Mouse (Mus musculus) gonadal fat pad, adult 2 months (tissue): Measurements from ENCODE around the gene Tmco5b. TPM values are rescaled to one million over a fixed set of nuclear protein-coding genes. Genes with fewer than 3 reads are reported as not detected.

ENCODE experiments used
- DNase-seq: peaks from one replicate; pipeline ENCODE4 v3.0.0-alpha.2; 2012; ENCODE audit warnings: low read depth
- polyA plus RNA-seq: library from polyadenylated mRNA; depleted of rRNA; stranded (reverse); fragments of >200 nt; gene quantifications from 2 replicates; pipeline ENCODE4 v1.2.3, GENCODE M21; 2012; rRNA removed

The Tmco5b gene
- not detected in 2 replicates for polyA plus RNA-seq

- no peak for DNase-seq
Measured at GRCm38 (mm10) chr2:113285432-113285831, at the start of gene Tmco5b. TSS of gene Tmco5b (plus strand) at chr2:113285732.

DNA sequence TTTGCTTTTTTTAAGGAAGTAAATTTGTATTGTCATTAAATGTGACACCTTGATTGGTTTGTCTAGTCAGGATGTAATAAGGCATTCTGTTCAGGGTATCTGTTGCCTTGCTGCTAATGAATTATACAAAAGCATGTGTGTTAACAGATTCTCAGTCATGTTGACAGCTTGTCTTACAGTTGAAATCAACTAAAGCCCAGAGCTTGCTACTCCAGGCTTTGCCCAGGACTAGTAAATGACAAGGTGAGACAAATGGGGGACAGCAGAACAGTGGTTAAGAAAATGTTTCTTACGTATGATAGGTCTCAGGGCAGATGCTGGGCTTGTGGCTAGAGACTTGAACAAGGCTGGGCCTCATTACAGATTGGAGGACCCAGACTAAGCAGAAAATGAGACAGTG, 48.5 kb upstream of the Tmco5b start:
- no peak for DNase-seq

DNA sequence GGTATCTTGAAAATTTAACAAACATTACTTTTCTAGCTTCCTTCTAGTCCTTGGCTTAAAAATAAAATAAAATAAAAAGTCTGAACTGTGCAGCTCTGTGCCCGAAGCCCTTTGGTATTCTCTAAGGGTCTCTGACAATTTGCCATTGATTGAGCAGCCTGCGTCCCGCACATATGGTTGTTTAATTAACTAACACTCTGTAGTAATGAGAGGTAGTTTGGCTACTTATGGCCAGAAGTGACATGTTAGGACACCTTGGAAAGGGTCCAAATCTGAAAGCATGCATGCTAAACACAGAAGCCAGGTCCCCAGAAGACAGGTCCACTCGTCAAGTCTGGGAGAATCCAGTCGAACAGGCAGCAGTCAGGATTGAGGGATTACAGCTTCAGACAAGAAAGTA, 46.7 kb upstream of the Tmco5b start:
- no peak for DNase-seq

- DNase-seq, result no peak
Measured at GRCm38 (mm10) chr2:113302349-113303239, 17.1 kb downstream of the Tmco5b start.

DNA sequence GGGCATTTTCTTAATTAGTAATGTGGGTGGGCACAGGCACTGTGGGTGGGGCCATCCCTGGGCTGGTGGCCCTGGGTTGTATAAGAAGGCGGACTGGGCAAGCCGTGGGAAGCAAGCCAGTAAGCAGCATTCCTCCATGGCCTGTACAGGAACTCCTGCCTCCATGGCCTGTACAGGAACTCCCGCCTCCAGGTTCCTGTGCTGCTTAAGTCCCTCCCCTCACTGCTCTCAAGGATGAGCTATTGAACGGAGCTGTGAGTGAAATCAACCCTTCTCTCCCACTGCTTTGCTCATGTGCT, 17.7 kb downstream of the Tmco5b start:
- no peak for DNase-seq

DNA sequence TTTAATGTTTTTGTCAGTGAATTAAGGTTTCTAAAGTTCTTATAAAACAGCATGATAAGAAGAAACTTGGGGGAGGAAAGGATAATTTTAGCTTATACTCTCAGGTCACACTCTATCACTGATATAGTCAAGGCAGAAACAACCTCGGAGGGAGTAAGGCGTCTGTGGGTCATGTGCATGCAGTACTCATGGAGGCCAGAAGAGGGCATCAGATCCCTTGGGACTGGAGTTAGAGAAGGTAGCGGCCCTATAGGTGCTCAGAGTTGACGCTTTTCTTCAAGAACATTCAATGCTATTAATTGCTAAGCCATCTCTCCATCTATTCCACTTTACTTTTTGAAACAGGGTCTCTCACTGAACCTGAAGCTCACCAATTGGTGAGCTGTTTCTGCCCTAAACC, 19.8 kb downstream of the Tmco5b start:
- DNase-seq, result no peak

- no peak for DNase-seq
Measured at GRCm38 (mm10) chr2:113311211-113311610, 25.7 kb downstream of the Tmco5b start.

DNA sequence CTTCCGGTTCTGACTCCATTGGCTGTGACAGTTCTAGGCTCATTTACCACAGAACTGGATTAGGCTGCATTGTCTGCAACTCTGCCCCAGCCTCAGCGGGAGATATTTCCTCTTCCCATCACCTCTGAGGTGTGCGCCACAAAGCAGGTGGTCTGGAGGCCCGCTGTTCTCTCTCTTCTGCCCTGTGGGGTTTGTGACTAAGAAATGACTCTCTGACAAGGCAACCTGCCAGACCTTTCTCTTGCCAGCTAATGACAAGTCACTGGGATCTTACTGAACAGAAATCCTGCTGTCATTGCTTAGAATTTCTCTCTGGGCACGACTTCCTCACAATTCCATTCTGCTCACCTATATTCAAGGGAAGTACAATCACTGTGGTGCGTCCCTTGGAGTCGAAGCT, 37.5 kb downstream of the Tmco5b start:
- no peak for DNase-seq

GRCm38 (mm10) chr2:113333799-113334541, 48.4 kb downstream of the Tmco5b start:
- no peak for DNase-seq

- no peak for DNase-seq
Measured at GRCm38 (mm10) chr2:113335561-113336294, 50.2 kb downstream of the Tmco5b start.

GRCm38 (mm10) chr2:113344536-113344935, 59.0 kb downstream of the Tmco5b start:
- DNase-seq, result no peak

Other genes with a start within 250 kb of the Tmco5b start
- 1.4 and 1.5 TPM in 2 replicates for gene Ryr3, start 68.6 kb upstream of the Tmco5b start, polyA plus RNA-seq
- 1.5 and 2.0 TPM in 2 replicates for gene Fmn1, start 42.0 kb downstream of the Tmco5b start, polyA plus RNA-seq